Mouse (Mus musculus) heart, embryonic 16.5 days (tissue): Measurements from ENCODE around the gene Rfx4. TPM values are rescaled to one million over a fixed set of nuclear protein-coding genes. Genes with fewer than 3 reads are reported as not detected.
A peak's percentile ranks its signal among the peaks of the same experiment; 100 is the strongest.

Experiments
- ATAC-seq: fragments of 200-750 bp; cut with Nextera tagmentation; replicated peaks from 2 replicates; pipeline ENCODE4 v1.8.0; 2017; ENCODE audit warnings: moderate number of reproducible peaks; ENCODE audit not compliant: insufficient read depth, low FRiP score; ENCODE audit errors: extremely low read depth
- H3K27ac ChIP-seq: fragments of 300-500 bp; sonication (generic); 2 replicates; pipeline ENCODE4 v1.5.1; 2014; ENCODE audit warnings: mild to moderate bottlenecking, low read length, control low read depth, moderate library complexity
- H3K27me3 ChIP-seq: fragments of 300-500 bp; sonication (generic); 2 replicates; pipeline ENCODE4 v1.6.1; 2014; ENCODE audit warnings: low read length, mixed read lengths; ENCODE audit not compliant: control insufficient read depth, insufficient read depth
- H3K36me3 ChIP-seq: fragments of 300-500 bp; sonication (generic); 2 replicates; pipeline ENCODE4 v1.6.1; 2014; ENCODE audit not compliant: control insufficient read depth, insufficient read depth
- H3K4me1 ChIP-seq: fragments of 300-500 bp; sonication (generic); 2 replicates; pipeline ENCODE4 v1.6.1; 2014; ENCODE audit warnings: low read length, mixed read lengths; ENCODE audit not compliant: control insufficient read depth, insufficient read depth
- H3K4me2 ChIP-seq: fragments of 300-500 bp; sonication (generic); 2 replicates; pipeline ENCODE4 v1.6.1; 2014; ENCODE audit warnings: low read depth, mild to moderate bottlenecking, control low read depth, low read length
- H3K4me3 ChIP-seq: fragments of 300-500 bp; sonication (generic); 2 replicates; pipeline ENCODE4 v1.5.1; 2014; ENCODE audit warnings: mild to moderate bottlenecking, control low read depth, low read length
- H3K9ac ChIP-seq: fragments of 300-500 bp; sonication (generic); 2 replicates; pipeline ENCODE4 v1.6.1; 2014; ENCODE audit warnings: low read length, control low read depth
- H3K9me3 ChIP-seq: fragments of 300-500 bp; sonication (generic); replicated peaks from 2 replicates; pipeline ENCODE4 v1.6.1; 2016; ENCODE audit warnings: low read length; ENCODE audit not compliant: control insufficient read depth
- WGBS: fragments of 180-500 bp; shearing (Covaris S2); extraction: QIAGEN DNeasy Blood & Tissue Kit; methylation state at CpG from one replicate; pipeline ENCODE4 v1.1.7; 2014; 5-methylcytosine and 5-hydroxymethylcytosine counted together
- polyA plus RNA-seq: library from polyadenylated mRNA; unstranded; fragments of >200 nt; fragmentation: Nextera tagmentation; extraction: Ambion mirVana; gene quantifications from 2 replicates; pipeline ENCODE4 v1.2.1, GENCODE M21; 2015

Rfx4 gene
- polyA plus RNA-seq, 1 experiment from 2014 or later = 0.04 TPM

- Histone ChIP-seq H3K4me1 (no peaks in the 10 kb centered on the region), H3K27me3 (no peaks in the 10 kb centered on the region), H3K4me2 (no peak overlapping the region), H3K27ac (no peak overlapping the region), H3K36me3 (no peaks in the 10 kb centered on the region), H3K9me3 (no peaks in the 10 kb centered on the region), H3K9ac (no peak overlapping the region), H3K4me3 (no peak overlapping the region)
- no peak for ATAC-seq
- 74% methylated on average over 2 of the region's 2 CpGs for WGBS
Observed at GRCm38 (mm10) chr10:84837355-84837754, 81.5 kb downstream of the Rfx4 start.

- Histone ChIP-seq H3K4me3 (no peak overlapping the region), H3K36me3 (no peaks in the 10 kb centered on the region), H3K27me3 (no peaks in the 10 kb centered on the region), H3K27ac (no peak overlapping the region), H3K9ac (no peak overlapping the region), H3K4me2 (no peak overlapping the region), H3K4me1 (no peaks in the 10 kb centered on the region), H3K9me3 (no peaks in the 10 kb centered on the region)
- WGBS = 62% methylated on average over 7 of the region's 7 CpGs
- ATAC-seq = no peak
Observed at GRCm38 (mm10) chr10:84838850-84839473, 83.1 kb downstream of the Rfx4 start.

DNA sequence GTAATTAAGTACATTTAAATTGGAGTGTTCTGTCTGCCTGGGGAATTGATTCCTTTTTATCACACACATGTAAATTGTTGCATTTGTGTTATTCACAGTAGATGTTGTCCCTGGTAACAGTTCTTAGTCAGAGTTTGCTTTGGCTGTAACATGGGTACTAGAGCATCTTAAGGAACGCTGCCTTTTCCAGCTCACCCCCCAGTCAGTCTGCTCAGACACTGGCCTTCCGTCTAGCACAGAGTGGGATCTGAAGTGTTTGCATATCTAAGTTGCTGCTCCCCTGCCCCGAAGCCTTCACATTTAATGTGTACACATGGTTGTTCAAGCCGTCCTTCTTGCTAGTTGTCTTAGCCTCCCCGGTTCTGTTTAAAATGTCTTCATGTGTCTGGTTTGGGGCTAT lies 90.8 kb downstream of the Rfx4 start:
- H3K9ac ChIP-seq = no peak overlapping the region
- H3K27me3 ChIP-seq = 0 out of 2 replicates have a peak, but pooled peaks cover 2% of the 10 kb centered on the region
- ATAC-seq = no peak
- WGBS = 69% methylated on average over 5 of the region's 5 CpGs
- no peak overlapping the region for H3K4me3 ChIP-seq
- H3K27ac ChIP-seq = no peak overlapping the region
- H3K4me1 ChIP-seq = no peaks in the 10 kb centered on the region
- no peaks in the 10 kb centered on the region for H3K36me3 ChIP-seq
- no peak overlapping the region for H3K4me2 ChIP-seq
- no peaks in the 10 kb centered on the region for H3K9me3 ChIP-seq

- ATAC-seq = peak; percentile 89
- peaks cover 13% of the 10 kb centered on the region for H3K4me1 ChIP-seq
- no peak overlapping the region for H3K4me3 ChIP-seq
- 26% methylated on average over 12 of the region's 12 CpGs for WGBS
- peaks cover 4% of the 10 kb centered on the region for H3K27me3 ChIP-seq
- no peaks in the 10 kb centered on the region for H3K36me3 ChIP-seq
- no peaks in the 10 kb centered on the region for H3K9me3 ChIP-seq
- 0 out of 2 replicates have a peak overlapping the region, but pooled peaks have one; percentile 21 for H3K9ac ChIP-seq
- peak overlapping the region; percentile 56; the same call in 1 of the 2 replicates for H3K27ac ChIP-seq
- H3K4me2 ChIP-seq = peak overlapping the region; percentile 33; the same call in 1 of the 2 replicates
Observed at GRCm38 (mm10) chr10:84851981-84852979, 96.4 kb downstream of the Rfx4 start.

- Histone ChIP-seq H3K36me3 (no peaks in the 10 kb centered on the region), H3K27ac (no peak overlapping the region), H3K9me3 (no peaks in the 10 kb centered on the region), H3K4me2 (no peak overlapping the region), H3K4me1 (peaks cover 21% of the 10 kb centered on the region), H3K9ac (no peak overlapping the region), H3K27me3 (peaks cover 12% of the 10 kb centered on the region), H3K4me3 (no peak overlapping the region)
- 87% methylated on average over 8 of the region's 8 CpGs for WGBS
- ATAC-seq = no peak
Observed at GRCm38 (mm10) chr10:84854059-84854458, 98.2 kb downstream of the Rfx4 start.

DNA sequence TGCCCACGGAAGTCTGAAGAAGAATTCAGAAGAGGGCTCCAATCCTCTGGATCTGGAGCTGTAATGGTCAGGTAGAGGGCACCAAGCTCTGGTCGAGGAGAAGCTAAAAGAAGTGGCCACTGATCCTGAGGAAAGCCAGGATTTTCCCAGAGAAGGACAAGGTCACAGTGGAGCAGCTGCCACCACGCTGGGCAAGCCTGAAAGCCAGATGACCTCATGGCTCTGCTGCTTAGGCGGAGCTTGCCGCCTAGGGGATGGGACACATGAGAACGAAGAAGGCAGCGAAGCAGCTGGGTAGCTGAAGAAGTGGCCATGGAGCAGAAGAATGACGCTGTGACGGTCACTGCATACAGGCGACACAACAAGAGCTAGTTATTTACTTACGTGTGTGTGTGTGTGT lies 99.6 kb downstream of the Rfx4 start:
- no peak for ATAC-seq
- 72% methylated on average over 11 of the region's 11 CpGs for WGBS
- peaks cover 15% of the 10 kb centered on the region for H3K27me3 ChIP-seq
- H3K9ac ChIP-seq = no peak overlapping the region
- H3K4me1 ChIP-seq = peaks cover 21% of the 10 kb centered on the region
- no peak overlapping the region for H3K27ac ChIP-seq
- no peaks in the 10 kb centered on the region for H3K9me3 ChIP-seq
- H3K4me3 ChIP-seq = no peak overlapping the region
- no peaks in the 10 kb centered on the region for H3K36me3 ChIP-seq
- no peak overlapping the region for H3K4me2 ChIP-seq

- no peak overlapping the region for H3K27ac ChIP-seq
- no peak overlapping the region for H3K9ac ChIP-seq
- no peak overlapping the region for H3K4me3 ChIP-seq
- H3K4me1 ChIP-seq = peaks cover 7% of the 10 kb centered on the region
- WGBS = 29% methylated on average over 8 of the region's 8 CpGs
- peaks cover 24% of the 10 kb centered on the region for H3K27me3 ChIP-seq
- H3K9me3 ChIP-seq = no peaks in the 10 kb centered on the region
- peak overlapping the region; percentile 16; the same call in 1 of the 2 replicates for H3K4me2 ChIP-seq
- no peaks in the 10 kb centered on the region for H3K36me3 ChIP-seq
- ATAC-seq = no peak
Observed at GRCm38 (mm10) chr10:84858371-84858770, 102.5 kb downstream of the Rfx4 start.

GRCm38 (mm10) chr10:84858806-84859496 lies 103.1 kb downstream of the Rfx4 start:
- 33% methylated on average over 14 of the region's 14 CpGs for WGBS
- Histone ChIP-seq H3K4me2 (no peak overlapping the region; the same call in 1 of the 2 replicates), H3K27ac (no peak overlapping the region), H3K4me3 (no peak overlapping the region), H3K36me3 (no peaks in the 10 kb centered on the region), H3K27me3 (peaks cover 24% of the 10 kb centered on the region), H3K9ac (no peak overlapping the region), H3K9me3 (no peaks in the 10 kb centered on the region), H3K4me1 (peaks cover 7% of the 10 kb centered on the region)
- no peak for ATAC-seq
